Mouse (Mus musculus): Measurements from ENCODE around the gene Gtf2i.

The Gtf2i gene

GRCm38 (mm10) chr5:134237936-134238760 is 76.4 kb downstream of the Gtf2i start:
- DNase-seq, result no peak

DNA sequence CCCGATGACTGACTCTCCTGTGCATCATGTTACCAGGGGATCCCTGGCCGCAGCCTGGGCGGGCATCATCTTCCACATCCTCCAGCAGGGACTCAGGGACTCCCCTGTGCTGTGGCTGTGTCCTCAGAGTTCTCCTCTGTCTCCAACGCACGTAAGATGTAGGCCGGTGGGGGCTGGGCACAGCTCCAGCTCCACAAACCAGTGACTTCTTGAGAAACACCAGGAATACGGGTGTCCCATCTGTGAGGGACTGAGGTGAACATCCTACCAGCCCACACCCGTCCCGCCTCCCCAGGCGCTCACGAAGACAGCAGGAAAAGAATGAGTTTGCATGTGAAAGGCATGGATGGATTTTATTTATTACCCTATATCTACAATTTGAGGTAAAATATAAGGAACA is 77.1 kb downstream of the Gtf2i start:
- DNase-seq, result no peak

GRCm38 (mm10) chr5:134236796-134237195 is 77.8 kb downstream of the Gtf2i start:
- DNase-seq, result no peak

DNA sequence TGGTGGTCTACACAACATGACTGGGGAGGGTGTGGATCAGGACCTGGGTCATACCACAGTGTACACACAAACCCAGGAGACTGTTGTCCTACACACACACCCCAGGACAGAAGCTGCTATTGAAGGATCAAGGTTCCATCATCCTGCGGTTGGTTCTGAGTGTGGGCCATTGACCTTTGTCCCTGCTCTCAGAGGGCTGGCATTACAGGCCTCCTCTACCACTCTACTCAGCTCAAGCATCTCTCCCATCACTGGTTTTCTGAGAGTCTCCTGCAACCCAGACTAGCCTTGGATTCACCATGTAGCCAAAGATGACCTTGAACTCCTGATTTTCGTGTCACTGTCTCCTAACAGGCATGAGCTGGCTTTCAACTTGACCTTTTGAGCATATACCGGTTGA is 78.3 kb downstream of the Gtf2i start:
- DNase-seq, result no peak

GRCm38 (mm10) chr5:134235111-134235510 is 79.4 kb downstream of the Gtf2i start:
- peak in 1 of 2 experiments; percentile 24 for DNase-seq

DNA sequence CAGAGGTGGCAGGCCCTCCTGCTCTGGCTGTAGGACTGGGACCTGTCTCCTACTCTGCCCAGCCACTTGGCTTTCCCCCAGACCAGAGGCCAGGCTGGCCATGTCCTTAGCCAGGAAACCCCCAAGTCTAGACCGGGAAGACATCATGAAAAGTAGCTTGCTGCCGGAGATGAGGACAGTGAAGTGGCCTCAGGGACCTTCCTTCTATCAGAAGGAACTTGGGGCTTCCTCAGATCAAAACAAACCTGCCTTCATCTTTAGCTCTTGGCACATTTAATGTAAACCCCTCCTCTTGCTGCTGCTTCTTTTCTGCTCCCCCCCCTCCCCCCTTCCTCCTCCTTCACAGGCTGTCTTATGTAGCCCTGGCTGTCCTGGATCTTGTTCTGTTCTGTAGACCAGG is 80.4 kb downstream of the Gtf2i start:
- DNase-seq, result no peak

- no peak for DNase-seq
Observed at GRCm38 (mm10) chr5:134233244-134233651, 81.3 kb downstream of the Gtf2i start.

DNA sequence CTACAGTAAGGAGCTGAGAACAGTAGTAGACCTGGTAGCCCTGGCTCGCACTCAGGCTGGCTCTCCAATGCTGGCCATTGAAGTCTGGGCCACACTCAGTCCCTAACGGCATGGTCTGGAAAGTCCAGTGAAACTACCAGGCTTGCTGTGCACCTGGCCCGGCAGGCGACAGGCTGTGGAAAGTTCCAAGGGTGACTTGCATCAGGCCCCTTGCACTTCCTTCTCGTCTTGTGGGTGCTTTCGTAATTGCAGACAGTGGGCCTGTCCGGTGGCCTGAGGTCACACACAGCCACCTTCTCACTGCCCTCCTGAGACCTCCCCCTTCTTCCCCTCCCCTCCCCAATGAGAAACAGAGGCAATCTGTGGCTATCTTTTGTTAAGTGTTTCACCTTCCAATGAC is 82.0 kb downstream of the Gtf2i start:
- no peak for DNase-seq

- DNase-seq, result no peak
Observed at GRCm38 (mm10) chr5:134232111-134232510, 82.4 kb downstream of the Gtf2i start.

DNA sequence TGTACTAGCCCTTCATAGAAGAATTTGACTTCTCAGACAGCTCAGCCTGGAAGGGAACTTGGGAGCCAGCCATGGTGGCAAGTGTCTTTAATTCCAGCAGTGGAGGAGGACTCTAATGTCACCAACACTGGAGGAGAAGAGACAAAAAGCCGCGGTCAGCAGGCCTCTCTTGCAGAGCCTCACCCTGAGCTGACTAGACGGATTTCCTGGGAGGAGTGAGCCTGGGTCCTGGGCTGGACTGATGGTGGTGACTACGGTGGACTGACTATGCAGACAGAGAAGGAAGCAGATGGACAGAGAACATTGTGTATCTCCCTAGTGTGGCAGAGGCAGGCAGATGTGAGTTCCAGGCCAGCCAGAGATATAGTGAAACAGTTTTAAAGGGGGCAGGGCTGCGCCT is 83.2 kb downstream of the Gtf2i start:
- no peak for DNase-seq

- no peak for DNase-seq
Observed at GRCm38 (mm10) chr5:134229391-134229790, 85.2 kb downstream of the Gtf2i start, which contains the start of gene Ncf1. Ncf1 (minus strand) TSS chr5:134229625.

- no peak for DNase-seq
Observed at GRCm38 (mm10) chr5:134228249-134228638, 86.3 kb downstream of the Gtf2i start.

DNA sequence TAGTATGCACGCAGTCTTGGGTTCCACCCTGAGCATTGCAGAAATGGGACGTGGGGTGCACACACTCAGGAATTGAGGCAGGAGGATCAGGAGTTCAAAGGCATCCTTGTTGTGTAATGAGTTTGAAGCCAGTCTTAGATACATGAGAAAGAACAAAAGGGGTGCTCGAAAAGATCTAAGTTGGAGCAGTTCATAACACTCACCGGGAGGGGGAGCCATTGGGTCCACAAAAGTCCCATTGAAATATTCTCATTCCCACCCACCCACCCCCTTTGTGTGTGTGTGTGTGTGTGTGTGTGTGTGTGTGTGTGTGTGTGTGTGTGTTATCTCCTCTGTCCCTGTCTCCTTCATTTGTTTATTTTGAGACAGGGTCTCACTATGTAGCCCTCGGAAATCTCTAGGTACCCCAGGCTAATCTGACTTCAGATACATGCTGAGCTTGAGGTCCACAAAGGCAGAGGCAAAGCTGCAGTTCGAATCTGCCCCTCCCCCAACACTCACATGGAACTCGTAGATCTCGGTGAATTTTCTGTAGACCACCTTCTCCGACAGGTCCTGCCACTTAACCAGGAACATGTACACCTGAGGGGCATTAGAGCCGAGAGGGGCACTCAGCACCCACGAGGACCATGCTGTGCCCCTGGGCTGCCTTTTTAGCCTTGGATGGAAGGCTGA is 86.8 kb downstream of the Gtf2i start:
- peak in 1 of 2 experiments; percentile 18 for DNase-seq

DNA sequence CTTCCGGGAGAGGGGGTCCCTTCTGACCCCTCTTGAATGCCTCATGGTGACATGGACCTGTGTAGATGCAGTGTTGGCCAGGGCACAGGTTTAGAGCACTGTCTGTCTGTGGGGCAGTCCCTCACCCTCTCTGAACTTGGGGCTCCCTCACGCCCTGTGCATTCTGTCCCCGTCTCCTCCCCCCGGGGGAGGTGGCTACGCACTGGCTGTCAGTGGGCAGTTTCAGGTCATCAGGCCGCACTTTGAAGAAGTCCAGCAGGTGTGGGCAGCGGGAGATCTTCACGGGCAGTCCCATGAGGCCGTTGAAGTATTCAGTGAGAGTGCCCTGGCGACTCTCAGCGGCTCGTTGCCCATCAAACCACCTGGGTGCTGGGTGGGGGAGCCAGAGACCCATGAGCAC is 87.6 kb downstream of the Gtf2i start:
- DNase-seq, result no peak

GRCm38 (mm10) chr5:134225110-134225901 is 89.3 kb downstream of the Gtf2i start:
- DNase-seq, result no peak

DNA sequence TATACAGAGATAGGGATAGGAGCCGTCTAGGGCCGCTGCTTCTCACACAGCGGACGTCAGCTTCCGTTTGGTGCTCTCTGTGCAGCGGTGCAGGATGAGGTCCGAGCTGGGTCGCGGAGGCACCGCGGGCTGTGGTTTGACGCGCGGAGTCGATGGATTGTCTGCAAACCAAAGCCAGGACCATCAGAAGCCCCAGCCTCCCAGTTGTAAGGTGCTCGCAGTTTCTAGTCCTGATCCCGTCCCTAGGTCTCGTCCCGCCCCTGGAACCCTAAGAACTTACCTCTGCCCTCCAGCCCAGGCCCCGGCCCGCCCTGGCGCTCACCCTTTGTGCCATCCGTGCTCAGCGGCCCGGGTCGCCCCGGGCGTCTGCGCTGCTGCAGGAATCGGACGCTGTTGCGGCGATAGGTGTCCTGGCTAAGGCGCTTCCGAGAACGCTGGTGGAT is 92.8 kb downstream of the Gtf2i start:
- no peak for DNase-seq

GRCm38 (mm10) chr5:134221278-134221677 is 93.3 kb downstream of the Gtf2i start:
- no peak for DNase-seq

GRCm38 (mm10) chr5:134217900-134218299 is 96.7 kb downstream of the Gtf2i start:
- DNase-seq, result no peak

DNA sequence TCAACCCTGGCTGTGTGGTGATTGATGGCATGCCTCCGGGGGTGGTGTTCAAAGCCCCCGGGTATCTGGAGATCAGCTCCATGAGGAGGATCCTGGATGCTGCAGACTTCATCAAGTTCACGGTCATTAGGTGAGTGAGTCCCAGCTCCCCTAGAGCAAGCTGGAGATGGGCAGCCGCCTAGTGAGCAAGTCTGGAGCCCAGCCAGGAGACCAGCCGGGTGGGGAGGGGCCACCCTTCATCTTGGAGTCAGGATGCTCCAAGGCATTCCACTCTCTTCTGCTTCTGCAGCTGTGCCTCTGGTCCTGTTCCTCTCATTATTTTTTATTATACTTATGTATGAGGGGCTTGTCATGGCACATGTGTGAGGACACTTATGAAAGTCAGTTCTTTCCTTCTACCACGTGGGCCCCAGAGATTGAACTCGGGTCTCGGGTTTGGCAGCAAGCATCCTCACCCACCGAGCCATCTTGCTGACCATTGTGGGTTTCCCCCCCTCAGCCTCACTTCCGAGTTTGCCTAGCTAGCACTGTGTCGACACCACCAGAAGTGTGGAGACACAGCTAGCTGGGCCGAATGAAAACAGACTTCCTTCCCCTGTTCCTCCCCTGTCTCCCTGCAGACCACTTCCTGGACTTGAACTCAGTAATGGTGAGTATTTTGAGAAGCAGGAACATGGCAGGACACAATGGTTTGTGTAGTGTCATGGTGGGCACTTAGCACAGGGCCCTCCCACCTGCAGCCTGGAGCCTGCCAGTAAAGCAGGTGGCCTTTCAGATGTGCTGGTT is 100.3 kb downstream of the Gtf2i start:
- DNase-seq, result no peak

- DNase-seq, result no peak
Observed at GRCm38 (mm10) chr5:134209931-134210554, 104.5 kb downstream of the Gtf2i start.

- DNase-seq, result no peak
Observed at GRCm38 (mm10) chr5:134206721-134207120, 107.8 kb downstream of the Gtf2i start.

- DNase-seq, result no peak
Observed at GRCm38 (mm10) chr5:134193664-134194063, 120.9 kb downstream of the Gtf2i start.

Data from cerebellum, postnatal 36 days (tissue).